Mouse (Mus musculus): ENCODE measurements around the gene Lefty2.

Lefty2 gene

DNA sequence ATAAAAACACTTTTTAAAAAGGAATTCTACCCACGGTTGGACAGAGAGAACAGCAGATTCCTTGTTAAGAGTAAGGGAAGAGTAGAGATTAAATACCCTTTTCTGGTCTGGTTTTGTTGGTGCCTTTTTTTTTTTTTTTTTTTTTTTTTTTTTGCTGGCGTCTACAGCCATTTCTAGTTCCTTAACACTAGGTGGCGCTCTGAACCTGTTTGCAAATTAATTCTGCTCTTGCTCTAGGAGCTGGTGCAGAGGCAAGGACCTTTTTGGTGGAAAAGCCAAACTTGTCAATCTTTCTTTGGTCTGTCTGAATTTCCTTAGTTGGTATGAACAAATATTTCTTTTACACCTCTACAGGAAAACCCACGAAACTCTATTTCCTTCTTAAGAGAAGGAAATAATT is 8.2 kb downstream of the Lefty2 start:
- DNase-seq = peak in 1 of 2 experiments; percentile 37

DNA sequence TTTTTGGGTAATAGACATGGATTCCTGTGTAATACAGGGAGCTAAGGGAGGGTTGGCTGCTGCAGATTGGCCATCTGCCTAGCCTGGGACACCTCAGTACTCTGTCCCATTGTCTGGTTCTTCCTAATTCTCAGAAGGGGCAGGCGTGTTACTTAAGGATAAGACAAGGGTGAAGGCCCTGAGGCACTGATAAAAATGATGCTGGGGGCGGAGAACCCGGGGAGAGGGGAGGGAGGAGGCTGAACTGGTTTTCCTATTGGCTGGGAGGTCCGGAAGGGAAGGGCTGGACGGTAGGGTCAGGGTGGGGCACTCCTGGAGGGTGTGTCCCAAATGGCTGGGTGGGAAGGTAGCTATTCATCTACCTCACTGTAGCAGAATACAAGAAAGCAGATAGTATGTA is 10.0 kb downstream of the Lefty2 start:
- DNase-seq = no peak

DNA sequence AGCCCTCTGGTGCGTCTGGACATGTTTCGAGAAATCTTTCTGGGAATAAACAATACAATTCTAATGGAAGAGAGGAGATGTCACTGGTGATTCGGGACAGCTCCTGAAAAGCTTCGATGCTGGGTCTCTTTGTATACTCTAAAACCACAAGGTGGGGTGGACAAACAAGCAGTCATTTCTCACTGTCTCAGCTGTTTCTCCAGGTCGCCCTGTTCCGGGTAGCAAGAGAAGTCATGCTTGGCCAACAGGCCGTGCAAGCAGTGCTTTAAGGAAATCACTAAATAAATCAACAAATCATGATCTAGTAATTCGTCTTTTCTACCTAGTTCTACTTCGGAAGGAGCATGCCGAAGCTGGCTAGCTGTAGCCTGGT is 10.7 kb downstream of the Lefty2 start:
- DNase-seq = no peak

DNA sequence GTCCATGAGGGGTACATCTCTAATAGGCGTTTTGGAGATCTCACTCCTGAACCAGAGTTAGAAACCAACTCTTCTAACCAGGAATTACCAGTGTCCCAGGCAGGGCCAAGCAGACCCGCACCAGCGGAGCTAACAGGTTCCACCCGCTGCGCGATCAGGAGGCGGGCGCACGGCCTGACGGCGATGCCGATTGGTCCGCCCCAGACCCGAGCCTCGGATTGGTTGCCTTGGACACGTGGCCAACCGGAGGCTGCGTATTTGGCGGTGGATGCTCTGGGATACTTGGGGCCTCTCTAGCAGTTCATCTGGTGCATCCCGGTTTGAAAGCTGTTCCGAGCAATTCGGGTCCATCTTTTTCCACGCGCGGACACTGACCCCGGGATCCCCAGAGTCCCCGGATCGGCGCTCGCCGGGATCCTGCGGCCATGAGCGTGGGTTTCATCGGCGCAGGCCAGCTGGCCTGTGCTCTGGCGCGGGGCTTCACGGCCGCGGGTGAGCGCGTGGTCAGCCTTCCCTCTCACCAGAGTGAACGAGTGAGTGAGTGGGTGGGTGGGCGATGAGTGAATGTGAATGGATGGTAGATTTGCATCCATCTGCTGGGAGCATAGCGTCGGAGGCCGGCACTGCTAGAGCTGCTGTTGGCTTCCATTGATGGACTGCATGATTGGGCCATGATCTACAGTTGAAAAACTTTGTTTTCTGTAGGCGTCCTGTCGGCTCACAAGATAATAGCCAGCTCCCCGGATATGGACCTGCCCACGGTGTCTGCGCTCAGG is 11.3 kb downstream of the Lefty2 start, which contains the start of gene Pycr2:
Gene Pycr2, plus strand, starts transcription at position 255 of the 776 bp plus-strand sequence.
- peak; percentile 95 to 97 for DNase-seq

DNA sequence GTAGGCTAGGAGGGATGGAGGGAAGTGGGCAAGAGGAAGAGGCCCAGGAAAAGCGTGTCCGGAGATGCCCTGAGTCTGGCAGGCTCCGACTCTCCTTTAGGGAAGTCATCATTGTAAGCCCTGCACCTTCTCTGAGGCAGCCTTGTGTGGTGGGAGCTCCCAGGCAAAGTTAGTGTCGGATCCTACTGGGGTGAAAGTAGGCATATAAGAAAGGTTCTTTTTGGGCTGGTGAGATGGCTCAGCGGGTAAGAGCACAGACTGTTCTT is 11.8 kb downstream of the Lefty2 start:
- no peak for DNase-seq

- DNase-seq = no peak
Measured at GRCm38 (mm10) chr1:180905307-180905706, 12.4 kb downstream of the Lefty2 start.

- DNase-seq = no peak
Measured at GRCm38 (mm10) chr1:180905876-180906275, 13.0 kb downstream of the Lefty2 start.

DNA sequence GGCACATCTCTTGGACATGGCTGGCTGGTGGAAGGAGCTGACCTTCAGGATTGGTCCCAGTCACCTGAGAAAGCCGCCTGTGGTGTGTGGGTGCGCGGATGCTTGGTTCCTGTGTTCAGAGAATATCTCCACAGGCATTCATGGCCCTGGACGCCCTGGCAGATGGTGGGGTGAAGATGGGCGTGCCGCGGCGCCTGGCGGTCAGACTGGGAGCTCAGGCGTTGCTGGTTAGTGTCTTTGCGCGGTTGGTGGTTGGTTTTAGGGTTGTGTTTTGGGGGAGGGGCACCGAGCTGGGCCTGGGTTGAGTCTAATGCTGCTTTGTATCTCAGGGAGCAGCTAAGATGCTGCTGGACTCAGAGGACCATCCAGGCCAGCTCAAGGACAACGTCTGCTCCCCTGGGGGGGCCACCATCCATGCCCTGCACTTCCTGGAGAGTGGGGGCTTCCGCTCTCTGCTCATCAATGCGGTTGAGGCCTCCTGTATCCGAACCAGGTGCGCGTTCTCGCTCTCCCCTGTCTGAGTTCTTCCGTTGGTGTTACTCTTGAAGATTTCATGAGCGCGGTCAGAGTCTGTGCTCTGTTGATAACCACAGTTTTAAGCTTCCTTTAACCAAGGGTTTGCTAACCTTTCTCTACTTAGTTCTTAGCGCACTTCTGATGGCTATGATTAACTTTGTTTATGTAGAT is 13.7 kb downstream of the Lefty2 start:
- DNase-seq = no peak

- peak; percentile 36 to 37 for DNase-seq
Measured at GRCm38 (mm10) chr1:180911138-180911537, 18.2 kb downstream of the Lefty2 start.

GRCm38 (mm10) chr1:180911653-180912287 is 18.9 kb downstream of the Lefty2 start:
- no peak for DNase-seq

DNA sequence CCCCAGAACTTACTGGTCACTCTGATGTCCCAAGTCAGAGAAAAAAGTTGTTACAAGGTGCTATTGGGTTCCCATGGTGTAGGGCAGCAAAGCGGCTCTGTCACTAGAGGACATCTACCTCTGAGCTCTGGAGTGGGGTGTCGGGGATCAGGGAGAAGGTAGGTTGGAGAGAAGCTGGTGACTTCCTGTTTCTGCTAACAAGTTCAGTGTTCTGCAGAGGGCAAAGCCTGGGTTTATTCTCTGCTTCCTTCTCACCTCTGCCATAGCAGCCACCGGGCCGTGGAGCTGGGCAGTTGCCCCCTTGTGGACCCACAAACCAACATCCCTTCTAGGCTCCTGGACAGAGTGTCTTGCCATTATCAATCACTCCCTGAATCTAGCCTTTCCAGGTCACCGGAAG is 19.9 kb downstream of the Lefty2 start:
- DNase-seq = no peak

GRCm38 (mm10) chr1:180913797-180914196 is 20.9 kb downstream of the Lefty2 start:
- no peak for DNase-seq

DNA sequence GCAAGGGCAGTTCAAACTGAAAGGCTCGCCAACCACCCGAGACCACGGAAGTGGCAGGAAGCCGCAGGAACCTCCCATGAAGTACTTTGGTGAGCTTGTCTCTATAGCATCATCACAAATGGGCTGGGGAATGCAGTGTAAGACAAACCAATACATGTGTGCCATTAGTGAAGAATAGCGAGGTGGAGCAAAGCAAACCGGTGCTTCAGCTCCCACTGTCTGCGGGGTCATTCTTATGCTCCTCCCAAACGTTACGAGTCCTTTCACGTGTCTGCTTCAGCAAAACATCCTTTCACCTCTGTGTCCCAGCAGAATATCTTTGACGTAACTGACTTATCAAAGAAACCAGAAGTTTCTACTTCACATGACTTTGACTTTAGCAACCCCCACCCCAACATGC is 23.5 kb downstream of the Lefty2 start:
- DNase-seq = no peak

GRCm38 (mm10) chr1:180917053-180917452 is 24.1 kb downstream of the Lefty2 start:
- DNase-seq = no peak

DNA sequence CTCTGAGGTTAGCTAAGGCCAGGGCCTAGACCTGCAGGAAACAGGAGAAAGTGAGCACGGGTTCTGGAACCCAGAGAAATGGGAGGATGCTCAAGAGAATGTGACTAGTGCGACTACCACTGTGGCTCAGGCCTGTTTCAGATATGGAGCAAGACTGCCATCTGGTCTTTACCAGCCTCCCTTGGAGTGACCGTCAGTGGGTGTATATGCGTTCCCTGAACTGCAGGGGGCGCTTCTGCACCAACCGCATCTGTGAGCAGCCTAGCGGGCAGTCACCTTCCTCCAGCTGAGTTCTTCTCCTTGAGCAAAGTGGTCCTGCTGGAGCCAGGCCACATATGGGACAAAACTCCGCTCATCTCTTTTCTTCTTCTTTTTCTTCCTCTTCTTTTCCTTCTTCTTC is 26.8 kb downstream of the Lefty2 start:
- peak; percentile 41 to 49 for DNase-seq

GRCm38 (mm10) chr1:180922273-180923048 is 29.6 kb downstream of the Lefty2 start:
- DNase-seq = no peak

GRCm38 (mm10) chr1:180924737-180925136 is 31.8 kb downstream of the Lefty2 start:
- no peak for DNase-seq

GRCm38 (mm10) chr1:180926286-180926685 is 33.4 kb downstream of the Lefty2 start:
- no peak for DNase-seq

DNA sequence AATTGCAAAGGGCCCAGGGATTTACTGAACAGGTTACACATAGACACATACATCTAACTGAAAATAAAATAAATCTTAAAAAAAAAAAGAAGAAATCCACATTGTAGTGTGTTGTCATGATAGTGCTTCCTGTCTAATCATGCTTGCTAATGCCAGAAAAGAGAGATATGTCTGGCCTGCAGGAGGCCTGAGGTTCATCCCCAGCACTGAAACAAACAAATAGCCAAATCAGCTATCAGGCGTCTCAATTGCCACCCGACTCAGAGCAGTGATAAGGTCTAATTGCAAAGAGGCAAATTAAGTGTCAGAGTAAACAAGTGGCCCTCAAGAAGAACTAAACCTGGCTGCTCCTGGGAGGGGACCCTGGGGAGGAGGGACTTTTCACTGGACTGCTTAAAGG is 36.7 kb downstream of the Lefty2 start:
- DNase-seq = no peak

DNA sequence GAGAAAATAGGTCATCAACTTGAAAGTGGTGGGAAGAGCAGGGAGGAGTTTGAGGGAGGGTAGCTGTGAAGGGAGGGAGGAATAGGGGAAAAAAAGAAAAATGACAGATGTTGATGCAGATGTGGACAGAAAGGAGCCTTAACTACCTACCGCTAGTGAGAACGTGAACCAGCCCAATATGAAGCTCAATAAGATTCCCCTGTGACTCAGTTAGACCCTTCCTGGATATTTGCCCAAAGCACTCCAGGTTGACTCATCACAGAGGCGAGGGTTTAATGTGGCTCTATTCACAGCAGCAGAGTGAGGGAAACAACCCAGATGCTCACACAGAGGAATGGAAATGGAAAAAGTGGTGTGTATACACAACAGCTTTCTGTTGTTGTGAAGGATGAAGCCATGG is 38.2 kb downstream of the Lefty2 start:
- DNase-seq = no peak

GRCm38 (mm10) chr1:180933659-180934058 is 40.8 kb downstream of the Lefty2 start:
- no peak for DNase-seq

DNA sequence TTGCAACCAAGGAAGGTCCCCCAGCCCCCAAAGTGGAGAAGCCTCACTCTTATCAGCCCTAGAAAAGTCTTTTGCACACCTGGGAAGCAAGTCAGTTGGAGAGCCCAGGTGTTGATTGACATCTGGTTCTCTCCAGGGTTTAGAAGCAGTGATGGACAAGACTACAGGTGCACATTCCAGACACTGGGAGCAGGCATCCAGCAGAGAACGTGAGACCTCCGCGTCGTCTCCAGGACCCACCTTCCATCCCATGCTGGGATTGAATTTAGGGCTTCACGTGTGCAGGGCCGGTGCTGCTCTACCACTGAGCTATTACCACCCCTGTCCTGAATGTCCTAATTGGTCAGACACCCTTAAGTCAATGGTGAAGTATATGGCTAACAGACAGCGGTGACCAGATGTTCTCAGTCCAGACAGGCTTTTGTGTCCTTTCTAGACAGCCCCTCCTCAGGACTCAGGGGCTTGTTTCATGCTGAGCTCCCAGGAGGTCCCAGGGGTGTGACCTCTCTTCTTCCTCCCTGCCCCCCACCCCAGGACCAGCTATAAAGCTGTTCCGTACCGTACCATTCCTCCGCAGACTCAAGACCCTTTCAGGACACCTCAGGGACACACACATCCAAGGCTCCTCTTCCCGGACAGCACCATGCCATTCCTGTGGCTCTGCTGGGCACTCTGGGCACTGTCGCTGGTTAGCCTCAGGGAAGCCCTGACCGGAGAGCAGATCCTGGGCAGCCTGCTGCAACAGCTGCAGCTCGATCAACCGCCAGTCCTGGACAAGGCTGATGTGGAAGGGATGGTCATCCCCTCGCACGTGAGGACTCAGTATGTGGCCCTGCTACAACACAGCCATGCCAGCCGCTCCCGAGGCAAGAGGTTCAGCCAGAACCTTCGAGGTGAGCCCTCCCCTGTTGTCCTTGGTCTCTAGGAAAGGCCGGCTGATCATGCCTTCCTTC is 41.8 kb downstream of the Lefty2 start, which contains the start of gene Lefty1:
Gene Lefty1, plus strand, starts transcription at position 556 of the 953 bp plus-strand sequence.
- DNase-seq = no peak
